Mouse (Mus musculus): ENCODE results near the gene Fam43b. TPM values are rescaled to one million over a fixed set of nuclear protein-coding genes. Genes with fewer than 3 reads are reported as not detected.
A peak's percentile ranks its signal among the peaks of the same experiment; 100 is the strongest.

The Fam43b gene
- total RNA-seq, 1 experiment = 0.89 TPM

GRCm38 (mm10) chr4:138368498-138369260 lies 27.6 kb downstream of the Fam43b start:
- in situ Hi-C loops (cut with MboI; ENCODE audit: low sequenced_read_pairs in 2 of 2, unreplicated experiment in 2 of 2) = no loop called here
- Histone ChIP-seq H3K4me3 (ENCODE audit: insufficient read depth in 1 of 2, low read depth in 1 of 2, low read length in 2 of 2, poor library complexity in 1 of 2, severe bottlenecking in 1 of 2) (no peak overlapping the region), H3K36me3 (ENCODE audit: control insufficient read depth, insufficient read depth, low read length, poor library complexity, severe bottlenecking) (no peaks in the 10 kb centered on the region), H3K4me1 (ENCODE audit: control insufficient read depth in 2 of 2, insufficient read depth in 2 of 2, low read length in 2 of 2, poor library complexity in 1 of 2) (peaks cover 0 to 4% of the 10 kb centered on the region in 2 experiments; a peak in 2 of 4 replicates), H3K27ac (ENCODE audit: insufficient read depth, low read depth, low read length, poor library complexity, severe bottlenecking) (no peak overlapping the region), H3K9ac (ENCODE audit: insufficient read depth, low read depth, low read length, poor library complexity, severe bottlenecking) (no peak overlapping the region), H3K9me3 (ENCODE audit: control insufficient read depth, insufficient read depth, low read depth, low read length) (no peaks in the 10 kb centered on the region)
- DNase-seq (ENCODE audit: low read depth, low spot score) = no peak
- TF ChIP-seq ZC3H11A (IDR thresholded peaks at IDR 0.05; ENCODE audit: borderline replicate concordance, low read depth, low read length) (no peak), HCFC1 (IDR thresholded peaks at IDR 0.05; ENCODE audit: borderline replicate concordance, insufficient read depth, low read length) (no peak), MAFK (IDR thresholded peaks at IDR 0.05; ENCODE audit: insufficient read depth, low read depth, low read length) (no peak), ZNF384 (IDR thresholded peaks at IDR 0.05; ENCODE audit: low read depth, low read length) (no peak), CHD2 (IDR thresholded peaks at IDR 0.05; ENCODE audit: low read depth, low read length) (no peak)

DNA sequence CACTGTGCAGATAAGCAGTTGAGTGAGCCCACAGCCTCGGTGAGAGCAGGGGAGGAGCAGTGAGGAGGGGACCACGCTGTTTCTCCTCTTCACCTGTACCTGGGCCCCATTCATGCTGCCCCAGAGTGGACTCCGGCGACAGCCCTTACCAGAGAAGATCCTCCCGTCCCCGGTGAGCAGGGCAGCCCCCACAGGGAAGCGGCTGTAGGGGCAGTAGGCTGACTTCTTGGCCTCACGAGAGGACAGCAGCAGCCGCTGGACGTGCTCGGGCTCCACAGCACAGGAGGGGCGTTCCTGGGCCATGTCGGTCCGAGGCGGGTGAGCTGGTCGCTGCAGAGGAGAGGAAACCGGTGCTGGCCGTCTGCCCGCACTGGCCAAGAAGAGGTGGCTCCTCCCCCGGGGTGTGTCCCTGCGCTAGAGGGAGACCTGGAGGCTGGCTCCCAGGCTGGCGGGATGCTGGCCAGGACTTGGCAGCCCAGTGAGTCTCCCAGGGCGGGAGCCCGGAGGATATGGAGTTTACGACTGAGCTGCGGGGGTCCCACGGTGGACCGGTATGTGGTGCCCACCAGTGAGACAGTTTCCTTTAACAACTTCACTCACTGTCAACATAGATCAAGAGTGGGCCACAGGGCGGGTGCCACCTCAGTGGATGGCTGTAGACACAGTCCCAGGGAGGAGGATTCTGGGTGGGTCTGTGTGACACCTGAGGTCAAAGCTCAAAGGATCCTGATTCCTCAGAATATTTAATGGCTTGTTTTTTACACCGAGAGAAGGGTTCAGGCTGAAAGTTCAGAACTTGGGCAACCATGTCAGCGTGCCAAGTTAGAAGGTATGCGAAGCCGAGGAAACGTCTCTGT lies 28.5 kb downstream of the Fam43b start, which contains the start of gene Cda:
Gene Cda (minus strand): TSS at position 352 of the 857 bp plus-strand sequence.
- in situ Hi-C loops (cut with MboI; ENCODE audit: low sequenced_read_pairs in 2 of 2, unreplicated experiment in 2 of 2) = no loop called here
- Histone ChIP-seq H3K4me3 (ENCODE audit: insufficient read depth in 1 of 2, low read depth in 1 of 2, low read length in 2 of 2, poor library complexity in 1 of 2, severe bottlenecking in 1 of 2) (peak within 1 kb of the TSS; percentile 45 to 58; a peak in 3 of 4 replicates), H3K36me3 (ENCODE audit: control insufficient read depth, insufficient read depth, low read length, poor library complexity, severe bottlenecking) (no peaks in the 10 kb centered on the region), H3K4me1 (ENCODE audit: control insufficient read depth in 2 of 2, insufficient read depth in 2 of 2, low read length in 2 of 2, poor library complexity in 1 of 2) (peaks cover 0 to 10% of the 10 kb centered on the region in 2 experiments; a peak in 2 of 4 replicates), H3K9me3 (ENCODE audit: control insufficient read depth, insufficient read depth, low read depth, low read length) (no peaks in the 10 kb centered on the region), H3K9ac (ENCODE audit: insufficient read depth, low read depth, low read length, poor library complexity, severe bottlenecking) (no peak within 1 kb of the TSS), H3K27ac (ENCODE audit: insufficient read depth, low read depth, low read length, poor library complexity, severe bottlenecking) (no peak within 1 kb of the TSS)
- TF ChIP-seq ZNF384 (IDR thresholded peaks at IDR 0.05; ENCODE audit: low read depth, low read length) (no peak), HCFC1 (IDR thresholded peaks at IDR 0.05; ENCODE audit: borderline replicate concordance, insufficient read depth, low read length) (no peak), CHD2 (IDR thresholded peaks at IDR 0.05; ENCODE audit: low read depth, low read length) (no peak), MAFK (IDR thresholded peaks at IDR 0.05; ENCODE audit: insufficient read depth, low read depth, low read length) (no peak), ZC3H11A (IDR thresholded peaks at IDR 0.05; ENCODE audit: borderline replicate concordance, low read depth, low read length) (no peak)
- no peak for DNase-seq (ENCODE audit: low read depth, low spot score)

DNA sequence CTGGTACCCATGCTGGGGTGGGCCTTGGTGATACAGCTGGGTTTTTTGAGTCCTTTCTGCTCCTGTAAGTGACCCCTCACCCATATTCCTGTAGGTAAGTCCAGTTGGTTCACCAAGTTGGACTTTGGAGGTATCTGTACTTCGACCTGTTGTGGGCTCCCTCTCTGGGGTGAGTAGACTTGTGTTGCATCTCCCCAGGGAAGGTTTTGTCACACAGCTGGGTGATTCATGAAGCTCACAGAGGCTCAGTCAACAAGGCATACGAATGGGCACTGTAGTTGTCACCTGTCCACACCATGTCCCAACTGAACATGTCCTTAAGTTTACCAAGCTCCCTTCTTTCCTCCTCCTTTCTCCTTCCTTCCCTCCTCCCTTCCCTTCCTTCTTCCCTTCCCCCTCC lies 29.8 kb downstream of the Fam43b start:
- DNase-seq (ENCODE audit: low read depth, low spot score) = no peak
- in situ Hi-C loops (cut with MboI; ENCODE audit: low sequenced_read_pairs in 2 of 2, unreplicated experiment in 2 of 2) = no loop called here
- peaks cover 0 to 12% of the 10 kb centered on the region in 2 experiments; a peak in 2 of 4 replicates for H3K4me1 ChIP-seq (ENCODE audit: control insufficient read depth in 2 of 2, insufficient read depth in 2 of 2, low read length in 2 of 2, poor library complexity in 1 of 2)
- no peak overlapping the region for H3K27ac ChIP-seq (ENCODE audit: insufficient read depth, low read depth, low read length, poor library complexity, severe bottlenecking)
- TF ChIP-seq ZNF384 (IDR thresholded peaks at IDR 0.05; ENCODE audit: low read depth, low read length) = no peak
- no peak for TF ChIP-seq ZC3H11A (IDR thresholded peaks at IDR 0.05; ENCODE audit: borderline replicate concordance, low read depth, low read length)
- TF ChIP-seq CHD2 (IDR thresholded peaks at IDR 0.05; ENCODE audit: low read depth, low read length) = no peak
- TF ChIP-seq HCFC1 (IDR thresholded peaks at IDR 0.05; ENCODE audit: borderline replicate concordance, insufficient read depth, low read length) = no peak
- no peak for TF ChIP-seq MAFK (IDR thresholded peaks at IDR 0.05; ENCODE audit: insufficient read depth, low read depth, low read length)
- H3K36me3 ChIP-seq (ENCODE audit: control insufficient read depth, insufficient read depth, low read length, poor library complexity, severe bottlenecking) = no peaks in the 10 kb centered on the region
- no peak overlapping the region for H3K9ac ChIP-seq (ENCODE audit: insufficient read depth, low read depth, low read length, poor library complexity, severe bottlenecking)
- no peak overlapping the region for H3K4me3 ChIP-seq (ENCODE audit: insufficient read depth in 1 of 2, low read depth in 1 of 2, low read length in 2 of 2, poor library complexity in 1 of 2, severe bottlenecking in 1 of 2)
- H3K9me3 ChIP-seq (ENCODE audit: control insufficient read depth, insufficient read depth, low read depth, low read length) = no peaks in the 10 kb centered on the region

DNA sequence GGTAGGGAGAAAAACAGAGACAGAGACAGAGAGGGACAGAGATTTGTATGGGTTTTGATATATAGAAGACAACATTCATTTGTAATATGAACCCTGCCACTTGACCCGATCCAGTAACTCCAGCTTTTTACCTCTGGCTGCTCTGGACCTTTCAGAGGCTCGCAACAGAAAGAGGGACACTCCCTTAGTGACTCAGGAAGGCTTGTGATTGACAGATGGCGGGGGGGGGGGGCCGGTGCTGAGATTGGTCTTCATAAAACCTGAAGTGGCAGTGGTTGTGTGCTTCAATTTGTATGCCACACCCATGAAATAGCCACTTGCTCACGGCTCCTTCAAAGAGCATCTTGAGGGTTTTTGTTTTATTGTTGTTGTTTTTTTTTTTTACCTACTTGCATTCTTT lies 32.8 kb downstream of the Fam43b start:
- Histone ChIP-seq H3K36me3 (ENCODE audit: control insufficient read depth, insufficient read depth, low read length, poor library complexity, severe bottlenecking) (no peaks in the 10 kb centered on the region), H3K4me3 (ENCODE audit: insufficient read depth in 1 of 2, low read depth in 1 of 2, low read length in 2 of 2, poor library complexity in 1 of 2, severe bottlenecking in 1 of 2) (no peak overlapping the region), H3K4me1 (ENCODE audit: control insufficient read depth in 2 of 2, insufficient read depth in 2 of 2, low read length in 2 of 2, poor library complexity in 1 of 2) (peaks cover 0 to 18% of the 10 kb centered on the region in 2 experiments; a peak in 2 of 4 replicates), H3K9me3 (ENCODE audit: control insufficient read depth, insufficient read depth, low read depth, low read length) (no peaks in the 10 kb centered on the region), H3K9ac (ENCODE audit: insufficient read depth, low read depth, low read length, poor library complexity, severe bottlenecking) (no peak overlapping the region), H3K27ac (ENCODE audit: insufficient read depth, low read depth, low read length, poor library complexity, severe bottlenecking) (no peak overlapping the region)
- TF ChIP-seq HCFC1 (IDR thresholded peaks at IDR 0.05; ENCODE audit: borderline replicate concordance, insufficient read depth, low read length) (no peak), CHD2 (IDR thresholded peaks at IDR 0.05; ENCODE audit: low read depth, low read length) (no peak), ZNF384 (IDR thresholded peaks at IDR 0.05; ENCODE audit: low read depth, low read length) (no peak), MAFK (IDR thresholded peaks at IDR 0.05; ENCODE audit: insufficient read depth, low read depth, low read length) (no peak), ZC3H11A (IDR thresholded peaks at IDR 0.05; ENCODE audit: borderline replicate concordance, low read depth, low read length) (no peak)
- no peak for DNase-seq (ENCODE audit: low read depth, low spot score)
- in situ Hi-C loops (cut with MboI; ENCODE audit: low sequenced_read_pairs in 2 of 2, unreplicated experiment in 2 of 2) = no loop called here
